Mouse (Mus musculus) spleen, adult 18-20 months (tissue): ENCODE data around the gene Zyg11b.

Source experiments
- DNase-seq, 2 experiments: peaks; one replicate each; pipeline ENCODE4 v3.0.0; 2022; ENCODE audit warnings: mixed read lengths in 2 of 2

The Zyg11b gene

DNA sequence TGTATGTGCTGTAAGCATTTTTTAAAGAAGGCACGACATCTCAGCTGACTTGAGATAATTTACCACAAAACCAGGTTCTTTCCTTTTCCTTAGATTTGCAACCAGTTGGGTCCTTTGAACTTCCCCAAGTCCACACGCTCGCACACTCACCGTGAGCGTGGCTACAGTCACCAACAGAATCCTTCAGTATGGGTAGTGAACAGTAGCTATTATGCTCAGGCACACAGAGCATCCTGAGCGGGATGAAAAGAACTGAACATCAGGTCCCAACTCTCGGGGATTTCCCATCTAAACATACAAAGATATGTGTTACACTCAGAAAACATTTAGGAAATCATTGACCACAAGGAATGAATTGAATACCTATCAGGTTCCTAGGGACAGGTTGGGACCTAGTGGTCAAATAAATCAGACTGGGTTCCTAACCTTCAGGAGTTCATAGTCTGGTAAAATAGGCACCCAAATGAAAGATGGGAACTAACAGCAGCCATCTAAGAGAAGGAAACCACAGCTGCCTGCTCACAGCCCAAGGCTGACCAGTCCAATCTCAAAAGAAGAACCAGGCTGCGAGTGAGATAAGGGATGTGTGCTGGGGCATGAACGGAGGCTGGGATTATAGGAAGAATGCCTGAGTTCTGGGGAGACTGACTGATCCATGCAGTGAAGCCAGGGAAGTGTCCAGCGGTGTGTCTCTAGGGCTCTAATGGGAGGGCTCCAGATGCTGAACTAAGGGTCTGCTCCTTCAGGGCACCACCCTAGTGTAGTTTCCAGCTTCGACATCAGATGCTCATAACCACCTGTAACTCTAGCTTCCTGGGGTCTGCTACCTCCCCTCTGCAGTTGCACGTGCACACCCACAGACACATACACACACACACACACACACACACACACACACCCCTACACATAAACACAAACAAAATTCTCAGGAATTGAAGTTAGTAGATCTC is 17.0 kb upstream of the Zyg11b start:
- no peak for DNase-seq

DNA sequence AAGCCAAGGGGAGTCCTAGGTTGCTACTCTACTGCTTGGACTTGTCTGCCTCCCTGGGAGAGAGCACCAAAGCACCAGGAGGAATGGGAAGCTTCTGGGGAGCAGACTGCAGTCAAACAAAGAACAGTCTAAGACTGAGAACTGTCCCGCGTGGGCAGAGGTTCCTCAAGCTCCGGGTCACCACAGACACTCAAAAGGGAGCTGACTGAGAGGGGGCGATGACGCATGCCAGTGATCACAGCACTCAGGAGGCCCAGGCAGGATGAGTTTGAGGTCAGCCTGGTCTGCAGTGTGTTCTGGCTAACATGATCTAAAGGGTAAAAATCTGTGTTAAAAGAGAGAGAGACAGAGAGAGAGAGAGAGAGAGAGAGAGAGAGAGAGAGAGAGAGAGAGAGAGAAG is 13.1 kb upstream of the Zyg11b start:
- DNase-seq, result peak in 1 of 2 experiments; percentile 16

DNA sequence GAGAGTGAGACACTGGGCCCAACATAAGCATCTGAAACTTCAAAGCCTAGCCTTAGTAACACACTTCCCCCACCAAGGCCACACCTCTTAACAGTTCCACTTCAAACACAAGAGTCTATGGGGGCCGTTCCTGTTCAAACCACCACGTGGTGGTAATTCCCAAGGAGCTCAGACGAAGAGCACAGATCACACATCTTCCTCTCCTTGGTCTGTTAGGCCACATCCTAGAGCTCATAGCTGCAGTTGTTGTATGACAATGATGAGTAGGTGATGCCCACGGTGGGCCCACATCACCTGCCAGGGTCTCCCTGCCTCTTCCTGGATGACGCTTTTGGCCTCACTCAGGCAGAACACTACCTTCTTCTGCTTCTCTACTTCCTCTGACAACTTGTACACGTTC is 9.8 kb upstream of the Zyg11b start:
- peak; percentile 53 to 60 for DNase-seq

GRCm38 (mm10) chr4:108302296-108302890 is 1.5 kb upstream of the Zyg11b start:
- no peak for DNase-seq

- peak in 1 of 2 experiments; percentile 21 for DNase-seq
Observed at GRCm38 (mm10) chr4:108300266-108300665, 630 bp downstream of the Zyg11b start.

GRCm38 (mm10) chr4:108276973-108277372 is 23.9 kb downstream of the Zyg11b start:
- no peak for DNase-seq

GRCm38 (mm10) chr4:108272286-108272685 is 28.6 kb downstream of the Zyg11b start:
- DNase-seq, result no peak

- no peak for DNase-seq
Observed at GRCm38 (mm10) chr4:108265774-108266173, 35.1 kb downstream of the Zyg11b start.

- peak in 1 of 2 experiments; percentile 6 for DNase-seq
Observed at GRCm38 (mm10) chr4:108253317-108253716, 47.6 kb downstream of the Zyg11b start.

- no peak for DNase-seq
Observed at GRCm38 (mm10) chr4:108250501-108250900, 50.4 kb downstream of the Zyg11b start.

GRCm38 (mm10) chr4:108249314-108249713 is 51.6 kb downstream of the Zyg11b start:
- DNase-seq, result no peak

- DNase-seq, result no peak
Observed at GRCm38 (mm10) chr4:108233654-108234053, 67.2 kb downstream of the Zyg11b start.

- no peak for DNase-seq
Observed at GRCm38 (mm10) chr4:108225341-108225872, 75.5 kb downstream of the Zyg11b start.

DNA sequence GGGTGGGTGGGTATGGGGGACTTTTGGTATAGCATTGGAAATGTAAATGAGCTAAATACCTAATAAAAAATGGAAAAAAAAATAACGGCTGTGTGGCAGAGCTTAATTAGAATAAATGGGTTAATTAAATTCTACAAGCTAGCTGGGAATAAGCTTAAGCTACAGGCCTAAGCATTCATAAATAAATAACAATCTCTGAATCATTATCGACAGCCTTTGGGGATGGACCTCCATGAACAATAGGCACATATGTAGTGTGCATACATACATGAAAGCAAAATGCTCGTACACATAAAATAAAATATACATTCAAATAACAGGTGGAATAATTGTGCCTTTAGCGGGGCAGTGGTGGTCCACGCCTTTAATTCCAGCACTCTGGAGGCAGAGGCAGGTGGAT is 78.4 kb downstream of the Zyg11b start:
- DNase-seq, result no peak

GRCm38 (mm10) chr4:108219019-108219418 is 81.9 kb downstream of the Zyg11b start:
- no peak for DNase-seq

DNA sequence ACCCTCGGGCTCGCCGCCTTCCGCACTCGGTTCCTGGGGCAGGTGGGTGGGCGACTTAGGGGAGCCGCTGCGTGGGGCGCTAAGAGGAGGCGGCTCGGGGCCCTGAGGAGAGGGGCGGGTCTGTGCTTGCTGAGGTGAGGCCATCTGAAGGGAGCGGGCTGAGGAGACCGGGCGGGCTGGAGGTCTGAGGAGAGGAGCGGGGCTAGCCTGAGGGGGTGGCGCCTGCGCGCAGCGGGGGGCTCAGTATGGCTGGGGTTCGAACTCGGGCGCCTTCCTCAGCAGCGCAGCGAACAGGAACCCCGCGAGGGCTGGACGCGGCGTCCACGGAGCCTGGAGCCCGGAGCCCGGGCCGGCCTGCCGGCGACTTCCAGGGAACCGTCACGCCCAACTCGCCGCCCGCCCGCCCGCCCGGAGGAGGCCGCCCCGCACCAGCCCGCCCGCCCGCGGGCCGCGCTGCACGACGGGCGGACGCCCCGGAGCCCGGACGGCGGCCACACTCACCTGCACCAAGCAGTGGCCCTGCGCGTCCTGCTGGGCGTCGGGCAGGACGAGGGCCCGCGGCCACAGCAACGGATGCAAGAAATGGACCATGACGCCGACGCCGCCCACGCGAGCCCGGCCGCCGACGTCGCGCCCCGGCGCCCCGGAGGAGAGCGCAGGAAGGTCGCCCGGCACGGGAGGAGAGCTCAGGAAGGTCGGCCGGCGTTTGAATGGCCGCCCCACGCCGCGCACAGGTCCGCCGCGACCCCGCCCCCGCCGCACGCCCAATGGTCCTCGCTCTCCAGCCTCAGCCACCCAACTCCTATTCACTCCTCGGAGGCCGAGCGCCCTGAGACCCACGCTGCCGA is 83.3 kb downstream of the Zyg11b start, which contains the start of gene Zyg11a:
Zyg11a (minus strand) TSS at position 717 of the 848 bp plus-strand sequence.
- DNase-seq, result peak; percentile 10 to 27

GRCm38 (mm10) chr4:108213023-108213422 is 87.9 kb downstream of the Zyg11b start:
- no peak for DNase-seq

DNA sequence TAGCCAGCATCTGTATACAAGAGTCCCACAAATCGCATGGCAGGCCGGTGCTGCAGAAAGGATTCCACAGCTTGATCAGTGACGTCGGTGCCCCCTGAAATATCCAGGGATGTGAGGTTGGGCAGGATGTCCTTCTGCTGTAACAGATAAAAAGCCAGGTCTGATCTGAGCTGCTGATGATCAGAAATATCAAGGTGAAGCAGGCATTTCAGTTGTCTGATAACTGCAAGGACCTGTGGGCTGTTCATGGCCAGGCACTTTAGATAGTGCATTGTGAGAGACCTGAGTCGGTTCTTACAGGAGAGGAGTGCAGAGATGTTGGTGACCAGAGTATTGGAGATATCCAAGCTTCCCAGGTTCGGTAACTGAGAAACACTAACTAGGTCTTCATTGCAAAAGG is 96.3 kb downstream of the Zyg11b start:
- DNase-seq, result no peak

DNA sequence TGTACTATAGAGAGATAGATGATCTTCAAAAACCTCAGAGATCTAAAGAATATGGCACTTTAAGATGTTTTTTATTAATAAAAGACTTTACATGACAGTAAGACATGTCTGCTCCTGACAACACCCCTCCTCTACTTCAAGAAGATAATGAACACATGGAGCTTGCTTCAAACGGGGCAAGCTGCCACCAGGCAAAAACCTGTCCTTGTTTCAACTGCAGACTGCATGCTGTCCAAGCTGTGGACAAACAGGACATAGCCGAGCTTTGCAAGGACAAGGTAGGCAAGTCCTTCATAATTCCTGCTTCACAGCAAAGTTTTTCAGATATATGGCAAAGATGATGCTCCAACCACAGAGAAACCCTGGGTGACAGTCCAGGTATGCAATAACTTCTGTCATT is 101.7 kb downstream of the Zyg11b start:
- DNase-seq, result no peak

GRCm38 (mm10) chr4:108196277-108196855 is 104.5 kb downstream of the Zyg11b start:
- no peak for DNase-seq

GRCm38 (mm10) chr4:108192821-108193323 is 108.0 kb downstream of the Zyg11b start:
- DNase-seq, result no peak

DNA sequence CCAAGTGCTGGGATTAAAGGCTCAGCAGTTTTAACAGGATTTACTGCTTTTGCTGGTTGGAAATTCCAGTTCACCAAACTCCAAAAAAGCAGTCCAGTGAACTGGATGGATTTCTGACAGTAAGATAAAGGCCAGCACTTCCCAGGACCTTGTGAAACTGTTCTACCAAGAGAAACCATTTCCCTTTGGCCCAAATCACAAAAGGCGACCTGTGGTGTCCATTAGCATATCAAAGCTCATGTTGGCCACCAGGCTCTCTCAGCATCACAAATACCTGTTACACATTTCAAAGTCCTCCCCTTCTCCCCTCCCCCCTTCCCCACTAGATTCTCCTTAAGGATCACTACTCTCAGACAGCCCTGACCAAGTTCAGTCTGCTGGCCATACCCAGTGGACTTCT is 118.6 kb downstream of the Zyg11b start:
- no peak for DNase-seq
